Mouse (Mus musculus) CH12.LX (cell line): ENCODE results near the gene Hsd17b2. TPM values are rescaled to one million over a fixed set of nuclear protein-coding genes. Genes with fewer than 3 reads are reported as not detected.

Experiments
- DNase-seq: peaks from one replicate; pipeline ENCODE4 v3.0.0-alpha.2; 2013; ENCODE audit errors: extremely low read depth
- H3K27ac ChIP-seq: 2 replicates; pipeline ENCODE4 v1.5.1; 2012; ENCODE audit warnings: low read depth, mild to moderate bottlenecking, control low read depth, moderate library complexity; ENCODE audit not compliant: insufficient read depth
- H3K27me3 ChIP-seq: replicated peaks from 2 replicates; pipeline ENCODE3; 2012; ENCODE audit warnings: inconsistent platforms
- H3K36me3 ChIP-seq, 2 experiments: replicated peaks in 1 of 2; 2 replicates each; pipeline versions ENCODE3 to v1.6.1; 2012; ENCODE audit warnings: inconsistent platforms in 1 of 2, low read length in 1 of 2, mild to moderate bottlenecking in 1 of 2, mixed read lengths in 1 of 2, moderate library complexity in 1 of 2; ENCODE audit not compliant: control insufficient read depth in 1 of 2, insufficient read depth in 1 of 2
- H3K4me1 ChIP-seq, 2 experiments: 2 replicates each; pipeline ENCODE4 v1.6.1; 2012; ENCODE audit warnings: inconsistent platforms in 1 of 2, moderate library complexity in 1 of 2; ENCODE audit not compliant: insufficient read depth in 2 of 2, control insufficient read depth in 1 of 2
- H3K4me2 ChIP-seq: 2 replicates; pipeline ENCODE4 v1.6.1; 2012; ENCODE audit warnings: low read depth, mild to moderate bottlenecking, control low read depth; ENCODE audit not compliant: poor library complexity, insufficient read depth, severe bottlenecking
- H3K4me3 ChIP-seq, 3 experiments: fragments of 150-350 bp in 1 of 3; sonication (generic) in 1 of 3; replicated peaks in 1 of 3; 2 replicates each; pipeline versions ENCODE3 to v1.5.1; 2011 to 2012; ENCODE audit warnings: low read depth in 2 of 3, low read length in 2 of 3, mild to moderate bottlenecking in 2 of 3, moderate library complexity in 2 of 3, control low read depth in 1 of 3, improper control_type of control experiment in 1 of 3, inconsistent platforms in 1 of 3, mixed read lengths in 1 of 3; ENCODE audit not compliant: poor library complexity in 1 of 3
- H3K79me2 ChIP-seq: replicated peaks from 2 replicates; pipeline ENCODE4 v1.6.1; 2012; ENCODE audit warnings: mild to moderate bottlenecking, moderate library complexity; ENCODE audit not compliant: control insufficient read depth, poor library complexity, insufficient read depth, severe bottlenecking; ENCODE audit errors: extremely low read depth
- H3K9ac ChIP-seq: 2 replicates; pipeline ENCODE4 v1.6.1; 2012; ENCODE audit warnings: low read depth, mild to moderate bottlenecking, control low read depth, moderate library complexity; ENCODE audit not compliant: insufficient read depth
- H3K9me3 ChIP-seq: replicated peaks from 2 replicates; pipeline ENCODE3; 2012; ENCODE audit warnings: low read length, inconsistent platforms, mixed read lengths
- BHLHE40 ChIP-seq: IDR thresholded peaks from 2 replicates; pipeline ENCODE4 v1.6.1; 2011; ENCODE audit warnings: mild to moderate bottlenecking, low read depth, low read length, improper control_type of control experiment
- CHD1 ChIP-seq: IDR thresholded peaks from 2 replicates; pipeline ENCODE4 v1.6.1; 2012; ENCODE audit warnings: low read depth, low read length, improper control_type of control experiment, inconsistent platforms
- CTCF ChIP-seq, 2 experiments: IDR thresholded peaks in 1 of 2; conservative IDR thresholded peaks in 1 of 2; 2 replicates each; pipeline ENCODE4 v1.5.1; 2011 to 2012; ENCODE audit warnings: low read depth in 2 of 2, low read length in 2 of 2, improper control_type of control experiment in 1 of 2, inconsistent platforms in 1 of 2, mild to moderate bottlenecking in 1 of 2, moderate library complexity in 1 of 2
- ETS1 ChIP-seq: conservative IDR thresholded peaks from 2 replicates; pipeline ENCODE4 v1.6.1; 2012; ENCODE audit warnings: low read depth, mild to moderate bottlenecking, inconsistent platforms, low read length, improper control_type of control experiment, moderate library complexity
- JUND ChIP-seq: conservative IDR thresholded peaks from 2 replicates; pipeline ENCODE4 v1.6.1; 2011; ENCODE audit warnings: low read depth, low read length, improper control_type of control experiment
- MAZ ChIP-seq: IDR thresholded peaks from 2 replicates; pipeline ENCODE4 v1.6.1; 2012; ENCODE audit warnings: low read depth, mild to moderate bottlenecking, inconsistent platforms, low read length, improper control_type of control experiment, moderate library complexity
- MEF2A ChIP-seq: IDR thresholded peaks from 2 replicates; pipeline ENCODE4 v1.6.1; 2014; ENCODE audit warnings: low read depth, mild to moderate bottlenecking, inconsistent platforms, low read length, improper control_type of control experiment, borderline replicate concordance
- MXI1 ChIP-seq: IDR thresholded peaks from 2 replicates; pipeline ENCODE4 v1.6.1; 2011; ENCODE audit warnings: mild to moderate bottlenecking, low read depth, low read length, improper control_type of control experiment
- NELFE ChIP-seq: IDR thresholded peaks from 2 replicates; pipeline ENCODE4 v1.6.1; 2011; ENCODE audit warnings: low read depth, low read length, improper control_type of control experiment
- NRF1 ChIP-seq: IDR thresholded peaks from 2 replicates; pipeline ENCODE4 v1.6.1; 2014; ENCODE audit warnings: low read depth, mild to moderate bottlenecking, inconsistent platforms, low read length, improper control_type of control experiment, moderate library complexity
- POLR2AphosphoS2 ChIP-seq: IDR thresholded peaks from 2 replicates; pipeline ENCODE4 v1.6.1; 2011; ENCODE audit warnings: low read depth, low read length, improper control_type of control experiment
- SIN3A ChIP-seq: IDR thresholded peaks from 2 replicates; pipeline ENCODE4 v1.6.1; 2012; ENCODE audit warnings: low read length, improper control_type of control experiment, inconsistent platforms
- SMC3 ChIP-seq: IDR thresholded peaks from 2 replicates; pipeline ENCODE4 v1.6.1; 2011; ENCODE audit warnings: low read depth, low read length, improper control_type of control experiment
- USF1 ChIP-seq: IDR thresholded peaks from 2 replicates; pipeline ENCODE4 v1.6.1; 2014; ENCODE audit warnings: low read depth, mild to moderate bottlenecking, inconsistent platforms, low read length, improper control_type of control experiment
- ZC3H11A ChIP-seq: IDR thresholded peaks from 2 replicates; pipeline ENCODE4 v1.6.1; 2012; ENCODE audit warnings: low read depth, mild to moderate bottlenecking, inconsistent platforms, low read length, improper control_type of control experiment
- dilution Hi-C: fragments of 300-500 bp; cut with MboI; formaldehyde crosslinking; loops from 2 replicates; pipeline ENCODE4 v1.14.3; 2020; ENCODE audit warnings: low sequenced_read_pairs; ENCODE audit not compliant: extremely low pct_unique_long_range_greater_than_20kb, extremely low pct_ligation_motif_present
- in situ Hi-C: fragments of 300-500 bp; cut with MboI; formaldehyde crosslinking; loops from 3 replicates; pipeline ENCODE4 v1.14.3; 2019; ENCODE audit warnings: low sequenced_read_pairs, low pct_ligation_motif_present, low pct_unique_long_range_greater_than_20kb, mixed read lengths
- polyA plus RNA-seq: library from polyadenylated mRNA; unstranded; fragments of >175 nt; gene quantifications from 2 replicates; pipeline ENCODE4 v1.2.1, GENCODE M21; 2012; ENCODE audit warnings: low read depth; ENCODE audit not compliant: insufficient read length
- total RNA-seq, 2 experiments: library from RNA; depleted of rRNA; stranded (reverse); fragments of 300-350 nt in 1 of 2; fragments of >200 nt in 1 of 2; gene quantifications; 2 replicates each; pipeline ENCODE4 v1.2.3; 2012 to 2014

Hsd17b2 gene
- total and polyA plus RNA-seq, 3 experiments: not detected

DNA sequence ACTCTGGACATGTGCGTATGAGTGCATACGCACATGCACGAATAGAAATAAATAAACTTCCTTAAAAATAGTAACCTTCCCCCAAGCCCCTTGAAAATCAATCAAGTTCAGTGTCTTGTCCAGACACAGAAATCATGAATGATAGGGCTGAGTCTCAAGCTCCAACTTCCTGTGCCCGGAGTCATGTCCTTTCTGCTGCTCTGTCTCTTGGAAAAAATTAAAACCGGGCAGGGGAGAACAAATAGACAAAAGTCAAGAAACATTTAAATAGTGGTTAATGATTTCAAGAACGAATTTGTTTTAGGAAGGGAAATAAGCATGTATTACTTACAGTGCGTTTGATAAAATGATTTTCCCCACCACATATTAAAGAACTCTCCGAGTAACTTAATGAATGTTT lies 24.7 kb upstream of the Hsd17b2 start:
- no peak overlapping the region for H3K9ac ChIP-seq
- H3K27ac ChIP-seq: no peak overlapping the region
- dilution Hi-C loops: no loop called here
- no peak overlapping the region for H3K4me2 ChIP-seq
- H3K9me3 ChIP-seq: no peaks in the 10 kb centered on the region
- no peaks in the 10 kb centered on the region for H3K27me3 ChIP-seq
- peaks cover 6 to 11% of the 10 kb centered on the region in 2 experiments; a peak in 3 of 4 replicates for H3K4me1 ChIP-seq
- in situ Hi-C loops: no loop called here
- no peak for TF ChIP-seq SIN3A
- TF ChIP-seq CHD1: no peak
- no peak for TF ChIP-seq NRF1
- no peak for TF ChIP-seq MEF2A
- TF ChIP-seq ETS1: no peak
- no peak for TF ChIP-seq BHLHE40
- no peak for TF ChIP-seq JUND
- no peak for DNase-seq
- no peaks in the 10 kb centered on the region for H3K36me3 ChIP-seq
- no peak overlapping the region for H3K4me3 ChIP-seq
- H3K79me2 ChIP-seq: no peaks in the 10 kb centered on the region

DNA sequence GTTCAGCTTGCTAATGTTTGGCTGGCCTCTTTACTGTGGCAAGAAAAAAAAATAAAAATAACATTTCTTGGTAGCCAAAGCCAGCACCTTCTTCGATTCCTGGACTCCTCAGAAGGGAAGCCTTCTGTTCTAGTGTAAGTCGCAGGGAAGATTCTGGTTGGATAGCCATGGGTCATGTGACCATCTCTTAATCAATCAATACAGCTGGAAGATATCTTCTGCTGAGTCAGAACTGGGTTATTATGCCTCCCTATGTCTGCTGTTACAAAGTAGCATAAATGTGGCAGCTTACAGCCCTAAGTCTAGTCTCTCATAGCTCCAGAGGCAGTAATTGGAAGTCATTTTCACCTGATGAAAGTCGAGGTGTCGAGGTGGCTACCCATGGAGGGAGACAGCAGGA lies 23.1 kb upstream of the Hsd17b2 start:
- Histone ChIP-seq H3K9ac (no peak overlapping the region), H3K79me2 (no peaks in the 10 kb centered on the region), H3K9me3 (no peaks in the 10 kb centered on the region), H3K4me1 (0 out of 4 replicates have a peak, but pooled peaks cover 0 to under 1% of the 10 kb centered on the region in 2 experiments), H3K27ac (no peak overlapping the region), H3K27me3 (no peaks in the 10 kb centered on the region), H3K36me3 (no peaks in the 10 kb centered on the region), H3K4me2 (no peak overlapping the region), H3K4me3 (no peak overlapping the region)
- DNase-seq: no peak
- TF ChIP-seq SMC3 (no peak), USF1 (peak; percentile 18; the same call in 1 of the 2 replicates)
- dilution Hi-C loops (no loop called here), in situ Hi-C loops (no loop called here)

DNA sequence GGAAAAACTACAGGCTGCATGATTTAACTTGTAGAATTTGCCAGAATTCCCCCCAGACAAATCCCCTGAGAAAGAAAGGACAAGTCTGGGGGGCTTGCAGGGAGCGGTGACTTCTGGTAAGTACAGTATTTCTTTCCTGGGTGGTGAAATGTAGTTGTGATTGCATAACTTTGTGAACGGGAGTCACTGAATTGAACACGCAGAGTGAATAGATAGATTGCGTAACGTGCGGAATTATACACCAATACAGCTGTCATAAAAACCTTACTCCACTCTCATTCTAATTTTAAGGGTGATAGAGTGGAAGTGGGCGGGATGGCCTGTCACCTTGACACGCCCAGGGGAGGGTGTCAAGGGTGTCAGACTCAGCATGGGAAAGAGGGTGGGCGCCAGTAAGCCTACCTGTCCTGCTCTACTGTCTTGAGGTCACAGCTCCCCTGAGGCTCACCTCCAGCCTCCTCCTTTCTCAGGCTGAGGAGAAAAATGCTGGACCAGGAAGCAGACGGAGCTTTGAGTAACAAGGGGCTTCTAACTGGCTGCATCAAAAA lies 17.7 kb upstream of the Hsd17b2 start:
- peaks cover 5 to 17% of the 10 kb centered on the region in 2 experiments; a peak in 3 of 4 replicates for H3K4me1 ChIP-seq
- no peak for TF ChIP-seq MAZ
- no peak for TF ChIP-seq CHD1
- no peak for TF ChIP-seq ZC3H11A
- no peak for TF ChIP-seq CTCF (conservative IDR thresholded peaks at IDR 0.05 in 1 of 2, IDR thresholded peaks at IDR 0.05 in 1 of 2; ENCODE audit: low read depth in 2 of 2, low read length in 2 of 2)
- no peak for TF ChIP-seq MXI1
- no peak for TF ChIP-seq POLR2AphosphoS2
- TF ChIP-seq NELFE: no peak
- TF ChIP-seq, all 38 proteins: peak for 0
- Histone ChIP-seq H3K4me3 (peak overlapping the region in 1 of 3 experiments; percentile 36), H3K27ac (no peak overlapping the region), H3K9ac (no peak overlapping the region), H3K9me3 (no peaks in the 10 kb centered on the region), H3K36me3 (no peaks in the 10 kb centered on the region), H3K27me3 (no peaks in the 10 kb centered on the region), H3K79me2 (no peaks in the 10 kb centered on the region), H3K4me2 (peak overlapping the region; percentile 79)
- no peak for DNase-seq
- in situ Hi-C loops (no loop called here), dilution Hi-C loops (no loop called here)
